Mouse (Mus musculus): ENCODE measurements around the gene Actg1.

DNA sequence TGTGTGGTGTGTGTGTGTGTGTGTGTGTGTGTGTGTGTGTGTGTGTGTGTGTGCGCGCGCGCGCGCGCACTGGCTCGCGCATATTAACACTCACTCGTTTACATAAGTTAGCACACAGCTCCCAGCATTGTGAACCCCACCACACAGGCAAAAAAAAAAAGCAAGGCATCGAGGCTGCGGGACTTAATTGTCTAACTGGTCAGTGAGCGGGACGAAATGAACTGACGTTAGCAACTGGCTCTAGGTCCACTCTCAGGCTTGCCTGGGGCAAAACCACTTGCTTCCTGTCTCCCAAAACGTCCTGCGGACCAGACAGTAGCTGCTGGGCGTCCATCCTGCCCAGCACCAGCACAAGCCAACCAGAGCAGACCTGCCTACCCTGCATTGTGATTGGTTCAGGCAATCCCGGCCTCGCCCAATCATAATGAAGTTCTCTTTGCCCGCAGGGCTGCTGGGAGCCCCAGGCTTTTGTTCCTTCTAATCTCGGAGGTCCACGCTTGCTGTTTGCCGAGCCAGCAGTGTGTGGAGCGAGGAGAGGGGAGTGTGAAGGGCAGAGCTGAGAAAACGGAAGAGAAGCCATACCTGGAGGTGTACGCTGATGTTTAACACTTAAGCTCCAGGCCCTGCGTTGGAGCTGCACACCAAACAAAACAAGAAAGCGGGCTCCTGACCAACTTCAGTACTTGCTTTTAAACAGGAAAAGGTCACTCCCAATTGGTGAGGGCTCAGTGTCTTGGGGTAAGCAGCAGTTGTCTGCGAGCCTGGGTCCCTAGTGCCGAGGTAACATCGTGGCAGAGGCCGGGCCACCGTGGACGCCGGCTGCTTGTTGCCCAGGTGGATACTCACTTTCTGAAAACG lies 32.3 kb downstream of the Actg1 start:
- TF ChIP-seq CTCF (IDR thresholded peaks at IDR 0.05; ENCODE audit: low read depth) (no peak), EP300 (IDR thresholded peaks at IDR 0.05; ENCODE audit: low read depth) (no peak)
